Mouse (Mus musculus) testis, adult 2 months (tissue): ENCODE results near the gene Fmr1nb.
"Not testable (repeated sequence)": the region's sequence is repeated elsewhere in the genome, so short reads cannot be mapped to it uniquely, and the experiment has no call there.

Experiments
- CTCF ChIP-seq: fragments of 200-500 bp; IDR thresholded peaks from 2 replicates; pipeline ENCODE4 v1.5.1; 2012; ENCODE audit warnings: low read depth, mild to moderate bottlenecking, inconsistent platforms, low read length, moderate library complexity; ENCODE audit not compliant: control insufficient read depth, insufficient read depth, insufficient replicate concordance
- POLR2A ChIP-seq: fragments of 200-500 bp; IDR thresholded peaks from 2 replicates; pipeline ENCODE4 v1.6.1; 2012; ENCODE audit warnings: low read depth, mild to moderate bottlenecking, inconsistent platforms, low read length, moderate library complexity; ENCODE audit not compliant: control insufficient read depth

DNA sequence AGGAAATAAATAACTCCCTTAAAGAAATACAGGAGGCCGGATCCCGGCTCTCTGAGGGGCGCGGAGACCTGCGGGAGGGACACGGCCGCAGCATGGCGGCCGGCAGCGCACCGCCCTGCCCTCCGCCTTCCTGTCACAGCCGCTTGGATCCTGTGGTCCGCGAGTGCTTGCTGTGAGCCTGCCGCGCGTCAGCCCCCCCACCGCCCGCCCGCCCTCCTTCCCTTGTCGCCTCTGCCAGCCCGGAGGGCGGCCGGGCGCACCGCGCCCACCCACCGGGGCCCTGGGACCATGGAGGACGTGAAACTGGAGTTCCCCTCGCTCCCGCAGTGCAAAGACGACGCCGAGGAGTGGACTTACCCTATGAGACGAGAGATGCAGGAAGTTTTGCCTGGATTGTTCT lies 59.4 kb downstream of the Fmr1nb start, which contains the start of gene Gm14698:
- TF ChIP-seq CTCF, POLR2A: not testable (repeated sequence)
